Mouse (Mus musculus): ENCODE results near the gene Nutf2. TPM values are rescaled to one million over a fixed set of nuclear protein-coding genes. Genes with fewer than 3 reads are reported as not detected.
"Not testable (repeated sequence)": the region's sequence is repeated elsewhere in the genome, so short reads cannot be mapped to it uniquely, and the experiment has no call there.

Nutf2 gene
- polyA plus RNA-seq, 1 experiment: 141 TPM

GRCm38 (mm10) chr8:105826861-105827848, 33.2 kb upstream of the Nutf2 start, which contains the start of the genes Ranbp10 and Tsnaxip1:
Gene Ranbp10, minus strand, starts transcription at chr8:105827350.
Gene Tsnaxip1, plus strand, starts transcription at chr8:105827731.
- peaks cover 10% of the 10 kb centered on the region for H3K27me3 ChIP-seq (ENCODE audit: control insufficient read depth, insufficient read depth, insufficient read length)
- peaks cover 43% of the 10 kb centered on the region for H3K79me2 ChIP-seq (ENCODE audit: control insufficient read depth, insufficient read depth)
- peak; percentile 70 for TF ChIP-seq SRF (IDR thresholded peaks at IDR 0.05; ENCODE audit: control insufficient read depth, insufficient read length, low read depth)
- TF ChIP-seq TCF3 (IDR thresholded peaks at IDR 0.05; ENCODE audit: insufficient read length, low read depth): no peak
- TF ChIP-seq CEBPB (IDR thresholded peaks at IDR 0.05; ENCODE audit: insufficient read depth, poor library complexity, severe bottlenecking): 0 out of 2 replicates have a peak, but pooled peaks have one; percentile 13
- TF ChIP-seq REST (IDR thresholded peaks at IDR 0.05; ENCODE audit: insufficient read depth, insufficient read length): peak; percentile 17
- TF ChIP-seq USF1 (IDR thresholded peaks at IDR 0.05; ENCODE audit: low read depth): no peak
- peak; percentile 78 for TF ChIP-seq POLR2A (IDR thresholded peaks at IDR 0.05; ENCODE audit: insufficient read length, low read depth)
- TF ChIP-seq MAX (IDR thresholded peaks at IDR 0.05; ENCODE audit: low read depth): no peak
- no peak for TF ChIP-seq MYOG (IDR thresholded peaks at IDR 0.05; ENCODE audit: control insufficient read depth in 1 of 3, insufficient read depth in 1 of 3, insufficient read length in 2 of 3, low read depth in 2 of 3)
- no peak for TF ChIP-seq MYOD1 (IDR thresholded peaks at IDR 0.05; ENCODE audit: control insufficient read depth in 1 of 3, insufficient read length in 2 of 3, low read depth in 2 of 3)
- TF ChIP-seq POLR2AphosphoS2 (IDR thresholded peaks at IDR 0.05; ENCODE audit: insufficient read length, low read depth): peak; percentile 87
- TF ChIP-seq E2F4 (IDR thresholded peaks at IDR 0.05; ENCODE audit: insufficient read depth): no peak
- no peak for TF ChIP-seq TCF12 (IDR thresholded peaks at IDR 0.05; ENCODE audit: insufficient read depth, poor library complexity, severe bottlenecking)
- H3K36me3 ChIP-seq (ENCODE audit: control insufficient read depth, insufficient read depth): peaks cover 18% of the 10 kb centered on the region
- H3K4me2 ChIP-seq (ENCODE audit: low read depth): peak within 1 kb of the TSS; percentile 89
- H3ac ChIP-seq (ENCODE audit: control insufficient read depth, insufficient read length): peak within 1 kb of the TSS; percentile 60
- peak within 1 kb of the TSS; percentile 77 for H3K4me3 ChIP-seq

GRCm38 (mm10) chr8:105833740-105834139, 26.6 kb upstream of the Nutf2 start:
- H3K4me3 ChIP-seq; H3K36me3 ChIP-seq (ENCODE audit: control insufficient read depth, insufficient read depth); H3ac ChIP-seq (ENCODE audit: control insufficient read depth, insufficient read length); H3K79me2 ChIP-seq (ENCODE audit: control insufficient read depth, insufficient read depth); H3K4me2 ChIP-seq (ENCODE audit: low read depth): not testable (repeated sequence)
- H3K27me3 ChIP-seq (ENCODE audit: control insufficient read depth, insufficient read depth, insufficient read length): peaks cover 10% of the 10 kb centered on the region
- TF ChIP-seq MYOD1 (IDR thresholded peaks at IDR 0.05; ENCODE audit: control insufficient read depth in 1 of 3, insufficient read length in 2 of 3, low read depth in 2 of 3) (peak in 2 of 3 experiments; percentile 79 to 86), TCF12 (IDR thresholded peaks at IDR 0.05; ENCODE audit: insufficient read depth, poor library complexity, severe bottlenecking) (peak; percentile 46), TCF3 (IDR thresholded peaks at IDR 0.05; ENCODE audit: insufficient read length, low read depth) (peak; percentile 93), MYOG (IDR thresholded peaks at IDR 0.05; ENCODE audit: control insufficient read depth in 1 of 3, insufficient read depth in 1 of 3, insufficient read length in 2 of 3, low read depth in 2 of 3) (peak; percentile 19 to 85 (median 83))

DNA sequence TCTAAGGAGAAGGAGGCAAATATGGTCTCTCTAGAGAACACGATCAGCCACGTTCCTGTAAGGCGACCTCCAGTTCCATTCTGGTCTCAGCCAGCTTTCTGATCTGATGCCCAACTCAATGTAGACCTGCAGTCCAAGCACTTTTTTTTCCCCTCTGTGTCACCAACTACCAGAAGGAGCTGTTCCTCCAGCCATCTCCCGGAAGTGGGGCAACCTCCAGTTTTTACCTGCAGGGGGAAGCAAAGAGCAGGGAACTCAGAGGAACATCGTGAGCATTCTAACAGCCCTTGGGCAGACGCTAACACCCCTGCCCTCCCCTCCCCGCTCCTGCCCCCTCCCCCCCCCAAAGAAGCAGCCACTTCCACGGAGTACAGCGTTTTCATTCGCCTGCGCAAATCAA, 25.1 kb upstream of the Nutf2 start:
- H3K27me3 ChIP-seq (ENCODE audit: control insufficient read depth, insufficient read depth, insufficient read length): peaks cover 10% of the 10 kb centered on the region
- no peak overlapping the region for H3K4me2 ChIP-seq (ENCODE audit: low read depth)
- no peak for TF ChIP-seq REST (IDR thresholded peaks at IDR 0.05; ENCODE audit: insufficient read depth, insufficient read length)
- TF ChIP-seq POLR2AphosphoS2 (IDR thresholded peaks at IDR 0.05; ENCODE audit: insufficient read length, low read depth): no peak
- no peak for TF ChIP-seq CEBPB (IDR thresholded peaks at IDR 0.05; ENCODE audit: insufficient read depth, poor library complexity, severe bottlenecking)
- no peak for TF ChIP-seq MAX (IDR thresholded peaks at IDR 0.05; ENCODE audit: low read depth)
- no peak for TF ChIP-seq TCF3 (IDR thresholded peaks at IDR 0.05; ENCODE audit: insufficient read length, low read depth)
- H3K36me3 ChIP-seq (ENCODE audit: control insufficient read depth, insufficient read depth): no peaks in the 10 kb centered on the region
- no peaks in the 10 kb centered on the region for H3K79me2 ChIP-seq (ENCODE audit: control insufficient read depth, insufficient read depth)
- H3ac ChIP-seq (ENCODE audit: control insufficient read depth, insufficient read length): no peak overlapping the region
- H3K4me3 ChIP-seq: no peak overlapping the region

- H3K4me3 ChIP-seq: no peak overlapping the region
- no peaks in the 10 kb centered on the region for H3K27me3 ChIP-seq (ENCODE audit: control insufficient read depth, insufficient read depth, insufficient read length)
- TF ChIP-seq TCF3 (IDR thresholded peaks at IDR 0.05; ENCODE audit: insufficient read length, low read depth) (no peak), POLR2AphosphoS2 (IDR thresholded peaks at IDR 0.05; ENCODE audit: insufficient read length, low read depth) (no peak), USF1 (IDR thresholded peaks at IDR 0.05; ENCODE audit: low read depth) (no peak), SRF (IDR thresholded peaks at IDR 0.05; ENCODE audit: control insufficient read depth, insufficient read length, low read depth) (no peak), MYOG (IDR thresholded peaks at IDR 0.05; ENCODE audit: control insufficient read depth in 1 of 3, insufficient read depth in 1 of 3, insufficient read length in 2 of 3, low read depth in 2 of 3) (no peak), MYOD1 (IDR thresholded peaks at IDR 0.05; ENCODE audit: control insufficient read depth in 1 of 3, insufficient read length in 2 of 3, low read depth in 2 of 3) (peak in 1 of 3 experiments; percentile 39), CEBPB (IDR thresholded peaks at IDR 0.05; ENCODE audit: insufficient read depth, poor library complexity, severe bottlenecking) (no peak)
- no peak overlapping the region for H3K4me2 ChIP-seq (ENCODE audit: low read depth)
- no peaks in the 10 kb centered on the region for H3K36me3 ChIP-seq (ENCODE audit: control insufficient read depth, insufficient read depth)
- H3ac ChIP-seq (ENCODE audit: control insufficient read depth, insufficient read length): no peak overlapping the region
- H3K79me2 ChIP-seq (ENCODE audit: control insufficient read depth, insufficient read depth): no peaks in the 10 kb centered on the region
Observed at GRCm38 (mm10) chr8:105836991-105837390, 23.4 kb upstream of the Nutf2 start.

GRCm38 (mm10) chr8:105839209-105839608, 21.2 kb upstream of the Nutf2 start:
- TF ChIP-seq E2F4 (IDR thresholded peaks at IDR 0.05; ENCODE audit: insufficient read depth): no peak
- TF ChIP-seq POLR2A (IDR thresholded peaks at IDR 0.05; ENCODE audit: insufficient read length, low read depth): no peak
- no peak for TF ChIP-seq TCF3 (IDR thresholded peaks at IDR 0.05; ENCODE audit: insufficient read length, low read depth)
- no peak for TF ChIP-seq MAX (IDR thresholded peaks at IDR 0.05; ENCODE audit: low read depth)
- no peak for TF ChIP-seq USF1 (IDR thresholded peaks at IDR 0.05; ENCODE audit: low read depth)
- TF ChIP-seq MYOD1 (IDR thresholded peaks at IDR 0.05; ENCODE audit: control insufficient read depth in 1 of 3, insufficient read length in 2 of 3, low read depth in 2 of 3): no peak
- no peak for TF ChIP-seq TCF12 (IDR thresholded peaks at IDR 0.05; ENCODE audit: insufficient read depth, poor library complexity, severe bottlenecking)
- TF ChIP-seq SRF (IDR thresholded peaks at IDR 0.05; ENCODE audit: control insufficient read depth, insufficient read length, low read depth): no peak
- no peak for TF ChIP-seq MYOG (IDR thresholded peaks at IDR 0.05; ENCODE audit: control insufficient read depth in 1 of 3, insufficient read depth in 1 of 3, insufficient read length in 2 of 3, low read depth in 2 of 3)
- no peak for TF ChIP-seq POLR2AphosphoS2 (IDR thresholded peaks at IDR 0.05; ENCODE audit: insufficient read length, low read depth)
- TF ChIP-seq CEBPB (IDR thresholded peaks at IDR 0.05; ENCODE audit: insufficient read depth, poor library complexity, severe bottlenecking): no peak
- TF ChIP-seq REST (IDR thresholded peaks at IDR 0.05; ENCODE audit: insufficient read depth, insufficient read length): no peak
- no peak overlapping the region for H3K4me2 ChIP-seq (ENCODE audit: low read depth)
- peaks cover 5% of the 10 kb centered on the region for H3K36me3 ChIP-seq (ENCODE audit: control insufficient read depth, insufficient read depth)
- no peaks in the 10 kb centered on the region for H3K79me2 ChIP-seq (ENCODE audit: control insufficient read depth, insufficient read depth)
- H3K4me3 ChIP-seq: no peak overlapping the region
- H3K27me3 ChIP-seq (ENCODE audit: control insufficient read depth, insufficient read depth, insufficient read length): no peaks in the 10 kb centered on the region
- no peak overlapping the region for H3ac ChIP-seq (ENCODE audit: control insufficient read depth, insufficient read length)

Measured in myocyte (in vitro differentiated cells).